Mouse (Mus musculus) CH12.LX (cell line): ENCODE results near the gene Pmvk. TPM values are rescaled to one million over a fixed set of nuclear protein-coding genes. Genes with fewer than 3 reads are reported as not detected.

Experiments used
- DNase-seq: peaks from one replicate; pipeline ENCODE4 v3.0.0-alpha.2; 2013; ENCODE audit errors: extremely low read depth
- H3K27ac ChIP-seq: 2 replicates; pipeline ENCODE4 v1.5.1; 2012; ENCODE audit warnings: low read depth, mild to moderate bottlenecking, control low read depth, moderate library complexity; ENCODE audit not compliant: insufficient read depth
- H3K27me3 ChIP-seq: replicated peaks from 2 replicates; pipeline ENCODE3; 2012; ENCODE audit warnings: inconsistent platforms
- H3K36me3 ChIP-seq, 2 experiments: replicated peaks in 1 of 2; 2 replicates each; pipeline versions ENCODE3 to v1.6.1; 2012; ENCODE audit warnings: inconsistent platforms in 1 of 2, low read length in 1 of 2, mild to moderate bottlenecking in 1 of 2, mixed read lengths in 1 of 2, moderate library complexity in 1 of 2; ENCODE audit not compliant: control insufficient read depth in 1 of 2, insufficient read depth in 1 of 2
- H3K4me1 ChIP-seq, 2 experiments: 2 replicates each; pipeline ENCODE4 v1.6.1; 2012; ENCODE audit warnings: inconsistent platforms in 1 of 2, moderate library complexity in 1 of 2; ENCODE audit not compliant: insufficient read depth in 2 of 2, control insufficient read depth in 1 of 2
- H3K4me2 ChIP-seq: 2 replicates; pipeline ENCODE4 v1.6.1; 2012; ENCODE audit warnings: low read depth, mild to moderate bottlenecking, control low read depth; ENCODE audit not compliant: poor library complexity, insufficient read depth, severe bottlenecking
- H3K4me3 ChIP-seq, 3 experiments: fragments of 150-350 bp in 1 of 3; sonication (generic) in 1 of 3; replicated peaks in 1 of 3; 2 replicates each; pipeline versions ENCODE3 to v1.5.1; 2011 to 2012; ENCODE audit warnings: low read depth in 2 of 3, low read length in 2 of 3, mild to moderate bottlenecking in 2 of 3, moderate library complexity in 2 of 3, control low read depth in 1 of 3, improper control_type of control experiment in 1 of 3, inconsistent platforms in 1 of 3, mixed read lengths in 1 of 3; ENCODE audit not compliant: poor library complexity in 1 of 3
- H3K79me2 ChIP-seq: replicated peaks from 2 replicates; pipeline ENCODE4 v1.6.1; 2012; ENCODE audit warnings: mild to moderate bottlenecking, moderate library complexity; ENCODE audit not compliant: control insufficient read depth, poor library complexity, insufficient read depth, severe bottlenecking; ENCODE audit errors: extremely low read depth
- H3K9ac ChIP-seq: 2 replicates; pipeline ENCODE4 v1.6.1; 2012; ENCODE audit warnings: low read depth, mild to moderate bottlenecking, control low read depth, moderate library complexity; ENCODE audit not compliant: insufficient read depth
- H3K9me3 ChIP-seq: replicated peaks from 2 replicates; pipeline ENCODE3; 2012; ENCODE audit warnings: low read length, inconsistent platforms, mixed read lengths
- CHD1 ChIP-seq: IDR thresholded peaks from 2 replicates; pipeline ENCODE4 v1.6.1; 2012; ENCODE audit warnings: low read depth, low read length, improper control_type of control experiment, inconsistent platforms
- CHD2 ChIP-seq: IDR thresholded peaks from 2 replicates; pipeline ENCODE4 v1.6.1; 2011; ENCODE audit warnings: low read length, improper control_type of control experiment
- CTCF ChIP-seq, 2 experiments: IDR thresholded peaks in 1 of 2; conservative IDR thresholded peaks in 1 of 2; 2 replicates each; pipeline ENCODE4 v1.5.1; 2011 to 2012; ENCODE audit warnings: low read depth in 2 of 2, low read length in 2 of 2, improper control_type of control experiment in 1 of 2, inconsistent platforms in 1 of 2, mild to moderate bottlenecking in 1 of 2, moderate library complexity in 1 of 2
- E2F4 ChIP-seq: IDR thresholded peaks from 2 replicates; pipeline ENCODE4 v1.6.1; 2011; ENCODE audit warnings: low read depth, low read length, improper control_type of control experiment; ENCODE audit not compliant: insufficient replicate concordance
- ELF1 ChIP-seq: IDR thresholded peaks from 2 replicates; pipeline ENCODE4 v1.6.1; 2014; ENCODE audit warnings: low read depth, mild to moderate bottlenecking, inconsistent platforms, low read length, improper control_type of control experiment
- EP300 ChIP-seq: IDR thresholded peaks from 2 replicates; pipeline ENCODE4 v1.6.1; 2011; ENCODE audit warnings: low read length, improper control_type of control experiment
- HCFC1 ChIP-seq: IDR thresholded peaks from 2 replicates; pipeline ENCODE4 v1.6.1; 2012; ENCODE audit warnings: low read depth, mild to moderate bottlenecking, inconsistent platforms, low read length, improper control_type of control experiment
- IRF4 ChIP-seq: IDR thresholded peaks from 2 replicates; pipeline ENCODE4 v1.6.1; 2014; ENCODE audit warnings: low read depth, mild to moderate bottlenecking, inconsistent platforms, low read length, improper control_type of control experiment
- JUN ChIP-seq: IDR thresholded peaks from 2 replicates; pipeline ENCODE4 v1.6.1; 2011; ENCODE audit warnings: low read depth, mild to moderate bottlenecking, low read length, improper control_type of control experiment, moderate library complexity; ENCODE audit not compliant: insufficient read depth
- KAT2A ChIP-seq: IDR thresholded peaks from 2 replicates; pipeline ENCODE4 v1.6.1; 2012; ENCODE audit warnings: low read length, improper control_type of control experiment, inconsistent platforms; ENCODE audit not compliant: insufficient replicate concordance
- MEF2A ChIP-seq: IDR thresholded peaks from 2 replicates; pipeline ENCODE4 v1.6.1; 2014; ENCODE audit warnings: low read depth, mild to moderate bottlenecking, inconsistent platforms, low read length, improper control_type of control experiment, borderline replicate concordance
- MYC ChIP-seq: IDR thresholded peaks from 2 replicates; pipeline ENCODE4 v1.6.1; 2011; ENCODE audit warnings: low read depth, mild to moderate bottlenecking, improper control_type of control experiment, low read length
- NELFE ChIP-seq: IDR thresholded peaks from 2 replicates; pipeline ENCODE4 v1.6.1; 2011; ENCODE audit warnings: low read depth, low read length, improper control_type of control experiment
- POLR2A ChIP-seq: IDR thresholded peaks from 2 replicates; pipeline ENCODE4 v1.6.1; 2011; ENCODE audit warnings: low read depth, mild to moderate bottlenecking, improper control_type of control experiment, low read length
- POLR2AphosphoS2 ChIP-seq: IDR thresholded peaks from 2 replicates; pipeline ENCODE4 v1.6.1; 2011; ENCODE audit warnings: low read depth, low read length, improper control_type of control experiment
- RAD21 ChIP-seq: IDR thresholded peaks from 2 replicates; pipeline ENCODE4 v1.6.1; 2011; ENCODE audit warnings: low read depth, mild to moderate bottlenecking, low read length, improper control_type of control experiment, moderate library complexity
- SIN3A ChIP-seq: IDR thresholded peaks from 2 replicates; pipeline ENCODE4 v1.6.1; 2012; ENCODE audit warnings: low read length, improper control_type of control experiment, inconsistent platforms
- TCF12 ChIP-seq: IDR thresholded peaks from 2 replicates; pipeline ENCODE4 v1.6.1; 2014; ENCODE audit warnings: low read depth, mild to moderate bottlenecking, inconsistent platforms, low read length, improper control_type of control experiment
- UBTF ChIP-seq: IDR thresholded peaks from 2 replicates; pipeline ENCODE4 v1.6.1; 2012; ENCODE audit warnings: low read depth, mild to moderate bottlenecking, inconsistent platforms, low read length, improper control_type of control experiment, moderate library complexity
- USF1 ChIP-seq: IDR thresholded peaks from 2 replicates; pipeline ENCODE4 v1.6.1; 2014; ENCODE audit warnings: low read depth, mild to moderate bottlenecking, inconsistent platforms, low read length, improper control_type of control experiment
- USF2 ChIP-seq: conservative IDR thresholded peaks from 2 replicates; pipeline ENCODE4 v1.6.1; 2011; ENCODE audit warnings: low read depth, low read length, improper control_type of control experiment
- ZC3H11A ChIP-seq: IDR thresholded peaks from 2 replicates; pipeline ENCODE4 v1.6.1; 2012; ENCODE audit warnings: low read depth, mild to moderate bottlenecking, inconsistent platforms, low read length, improper control_type of control experiment
- ZNF384 ChIP-seq: IDR thresholded peaks from 2 replicates; pipeline ENCODE4 v1.6.1; 2012; ENCODE audit warnings: low read depth, low read length, improper control_type of control experiment, inconsistent platforms
- dilution Hi-C: fragments of 300-500 bp; cut with MboI; formaldehyde crosslinking; loops from 2 replicates; pipeline ENCODE4 v1.14.3; 2020; ENCODE audit warnings: low sequenced_read_pairs; ENCODE audit not compliant: extremely low pct_unique_long_range_greater_than_20kb, extremely low pct_ligation_motif_present
- in situ Hi-C: fragments of 300-500 bp; cut with MboI; formaldehyde crosslinking; loops from 3 replicates; pipeline ENCODE4 v1.14.3; 2019; ENCODE audit warnings: low sequenced_read_pairs, low pct_ligation_motif_present, low pct_unique_long_range_greater_than_20kb, mixed read lengths
- polyA plus RNA-seq: library from polyadenylated mRNA; unstranded; fragments of >175 nt; gene quantifications from 2 replicates; pipeline ENCODE4 v1.2.1, GENCODE M21; 2012; ENCODE audit warnings: low read depth; ENCODE audit not compliant: insufficient read length
- total RNA-seq, 2 experiments: library from RNA; depleted of rRNA; stranded (reverse); fragments of 300-350 nt in 1 of 2; fragments of >200 nt in 1 of 2; gene quantifications; 2 replicates each; pipeline ENCODE4 v1.2.3; 2012 to 2014

Gene Pmvk
- total and polyA plus RNA-seq, 3 experiments = 42.0 to 69.3 (median 50.5) TPM

- in situ Hi-C loops = no loop called here
- Histone ChIP-seq H3K9me3 (no peaks in the 10 kb centered on the region), H3K4me3 (no peak overlapping the region), H3K27ac (no peak overlapping the region), H3K4me2 (no peak overlapping the region), H3K27me3 (no peaks in the 10 kb centered on the region), H3K79me2 (no peaks in the 10 kb centered on the region), H3K9ac (no peak overlapping the region), H3K36me3 (peaks cover 8 to 30% of the 10 kb centered on the region in 2 experiments), H3K4me1 (peaks cover 0 to 14% of the 10 kb centered on the region in 2 experiments; a peak in 2 of 4 replicates)
- TF ChIP-seq NELFE (no peak), JUN (no peak), HCFC1 (no peak), KAT2A (no peak), UBTF (no peak), CHD1 (no peak), ELF1 (no peak), CTCF (conservative IDR thresholded peaks at IDR 0.05 in 1 of 2, IDR thresholded peaks at IDR 0.05 in 1 of 2; ENCODE audit: low read depth in 2 of 2, low read length in 2 of 2) (no peak), USF1 (no peak)
- dilution Hi-C loops = no loop called here
- no peak for DNase-seq
These were observed 17.9 kb downstream of the Pmvk start for GRCm38 (mm10) chr3:89472280-89472679.

GRCm38 (mm10) chr3:89473838-89474237, 19.5 kb downstream of the Pmvk start:
- Histone ChIP-seq H3K36me3 (peaks cover 0 to 15% of the 10 kb centered on the region in 2 experiments), H3K27ac (no peak overlapping the region), H3K79me2 (no peaks in the 10 kb centered on the region), H3K4me3 (no peak overlapping the region), H3K27me3 (no peaks in the 10 kb centered on the region), H3K4me2 (no peak overlapping the region), H3K9me3 (no peaks in the 10 kb centered on the region), H3K4me1 (peaks cover 0 to 14% of the 10 kb centered on the region in 2 experiments; a peak in 2 of 4 replicates), H3K9ac (no peak overlapping the region)
- dilution Hi-C loops (no loop called here), in situ Hi-C loops (no loop called here)
- no peak for DNase-seq
- TF ChIP-seq USF2 (no peak), CHD1 (no peak), TCF12 (no peak), RAD21 (no peak), MYC (no peak), UBTF (no peak), POLR2AphosphoS2 (no peak), EP300 (no peak), ZC3H11A (no peak), ZNF384 (no peak), HCFC1 (no peak), IRF4 (no peak), CHD2 (no peak), POLR2A (no peak), SIN3A (no peak), USF1 (no peak), CTCF (conservative IDR thresholded peaks at IDR 0.05 in 1 of 2, IDR thresholded peaks at IDR 0.05 in 1 of 2; ENCODE audit: low read depth in 2 of 2, low read length in 2 of 2) (no peak), E2F4 (no peak), MEF2A (no peak)
